Mouse (Mus musculus) midbrain, embryonic 11.5 days (tissue): Measurements from ENCODE around the gene Chd1. TPM values are rescaled to one million over a fixed set of nuclear protein-coding genes. Genes with fewer than 3 reads are reported as not detected.

Experiments used
- polyA plus RNA-seq: library from polyadenylated mRNA; unstranded; fragments of >200 nt; fragmentation: Nextera tagmentation; extraction: Ambion mirVana; gene quantifications from 2 replicates; pipeline ENCODE4 v1.2.1, GENCODE M21; 2014

Chd1 gene
- polyA plus RNA-seq, 1 experiment from 2014 or later, result 46.9 TPM

Other genes starting within 250 kb of the Chd1 start
- gene Psmb1, start 205.2 kb upstream of the Chd1 start, polyA plus RNA-seq, result 278 and 283 TPM in 2 replicates
- 77.2 and 85.5 TPM in 2 replicates for gene Tbp, start 205.1 kb upstream of the Chd1 start, polyA plus RNA-seq
- gene Pdcd2, start 177.7 kb upstream of the Chd1 start, polyA plus RNA-seq, result 65.8 and 71.9 TPM in 2 replicates
- 0.66 and 2.0 TPM in 2 replicates for gene Prdm9, start 140.6 kb upstream of the Chd1 start, polyA plus RNA-seq
- gene Rgmb, start 126.1 kb downstream of the Chd1 start, polyA plus RNA-seq, result 72.6 and 73.0 TPM in 2 replicates